Mouse (Mus musculus) myocyte (in vitro differentiated cells): ENCODE results near the gene Morc3.

Experiments used
- CEBPB ChIP-seq: IDR thresholded peaks from 2 replicates; pipeline ENCODE4 v1.6.1; 2011; ENCODE audit warnings: mild to moderate bottlenecking, moderate library complexity; ENCODE audit not compliant: poor library complexity, insufficient read depth, severe bottlenecking
- MYOD1 ChIP-seq, 3 experiments: IDR thresholded peaks; one replicate each; pipeline ENCODE4 v1.6.1; 2011; ENCODE audit warnings: control low read depth in 2 of 3, low read depth in 2 of 3, mild to moderate bottlenecking in 2 of 3, moderate library complexity in 1 of 3; ENCODE audit not compliant: insufficient read length in 2 of 3, control insufficient read depth in 1 of 3
- MYOG ChIP-seq, 3 experiments: IDR thresholded peaks; one replicate each; pipeline ENCODE4 v1.6.1; 2011; ENCODE audit warnings: control low read depth in 2 of 3, low read depth in 2 of 3, mild to moderate bottlenecking in 2 of 3; ENCODE audit not compliant: insufficient read length in 2 of 3, control insufficient read depth in 1 of 3, insufficient read depth in 1 of 3
- POLR2A ChIP-seq: IDR thresholded peaks from one replicate; pipeline ENCODE4 v1.6.1; 2011; ENCODE audit warnings: low read depth, mild to moderate bottlenecking, control low read depth, moderate library complexity; ENCODE audit not compliant: insufficient read length
- POLR2AphosphoS2 ChIP-seq: IDR thresholded peaks from one replicate; pipeline ENCODE4 v1.6.1; 2011; ENCODE audit warnings: low read depth, control low read depth; ENCODE audit not compliant: insufficient read length
- TCF12 ChIP-seq: IDR thresholded peaks from one replicate; pipeline ENCODE4 v1.6.1; 2011; ENCODE audit warnings: mild to moderate bottlenecking, control low read depth; ENCODE audit not compliant: poor library complexity, insufficient read depth, severe bottlenecking
- TCF3 ChIP-seq: IDR thresholded peaks from one replicate; pipeline ENCODE4 v1.6.1; 2011; ENCODE audit warnings: low read depth, control low read depth; ENCODE audit not compliant: insufficient read length
- USF1 ChIP-seq: IDR thresholded peaks from one replicate; pipeline ENCODE4 v1.6.1; 2011; ENCODE audit warnings: low read depth, mild to moderate bottlenecking, control low read depth, moderate library complexity

DNA sequence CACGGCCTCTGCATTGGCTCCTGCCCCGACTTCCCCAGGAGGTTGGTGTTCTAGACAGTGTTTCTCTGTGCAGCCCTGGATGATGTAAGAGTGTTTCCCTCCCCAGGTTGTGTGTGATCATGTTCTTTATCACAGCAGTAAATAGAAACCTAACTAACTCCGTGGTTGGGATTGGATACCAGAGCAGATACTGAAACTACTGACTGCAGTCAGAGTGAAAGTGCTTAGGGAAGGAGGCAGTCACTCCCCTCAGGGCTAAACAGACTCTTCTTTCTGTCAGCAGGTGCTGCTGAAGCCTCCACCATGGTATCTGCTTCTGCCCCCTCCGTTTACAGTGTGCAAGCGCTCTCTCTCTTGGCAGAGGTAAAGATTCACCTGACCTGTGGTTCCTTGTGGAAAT is 33.3 kb upstream of the Morc3 start:
- no peak for TF ChIP-seq TCF3
- TF ChIP-seq TCF12, result no peak
- no peak for TF ChIP-seq USF1
- no peak for TF ChIP-seq POLR2AphosphoS2
- TF ChIP-seq POLR2A, result no peak
- TF ChIP-seq MYOG (IDR thresholded peaks at IDR 0.05; ENCODE audit: control insufficient read depth in 1 of 3, insufficient read depth in 1 of 3, insufficient read length in 2 of 3, low read depth in 2 of 3), result no peak
- TF ChIP-seq MYOD1 (IDR thresholded peaks at IDR 0.05; ENCODE audit: control insufficient read depth in 1 of 3, insufficient read length in 2 of 3, low read depth in 2 of 3), result no peak
- no peak for TF ChIP-seq CEBPB
